Mouse (Mus musculus) cortical plate, adult 2 months (tissue): ENCODE measurements around the gene 3110082I17Rik.

Experiments
- CTCF ChIP-seq: fragments of 200-500 bp; IDR thresholded peaks from 2 replicates; pipeline ENCODE4 v1.5.1; 2011; ENCODE audit warnings: mild to moderate bottlenecking, control low read depth, low read length; ENCODE audit not compliant: insufficient read depth; ENCODE audit errors: extremely low read depth
- POLR2A ChIP-seq: fragments of 200-500 bp; IDR thresholded peaks from 2 replicates; pipeline ENCODE4 v1.6.1; 2011; ENCODE audit warnings: mild to moderate bottlenecking, low read length, control low read depth; ENCODE audit not compliant: insufficient read depth; ENCODE audit errors: extremely low read depth

DNA sequence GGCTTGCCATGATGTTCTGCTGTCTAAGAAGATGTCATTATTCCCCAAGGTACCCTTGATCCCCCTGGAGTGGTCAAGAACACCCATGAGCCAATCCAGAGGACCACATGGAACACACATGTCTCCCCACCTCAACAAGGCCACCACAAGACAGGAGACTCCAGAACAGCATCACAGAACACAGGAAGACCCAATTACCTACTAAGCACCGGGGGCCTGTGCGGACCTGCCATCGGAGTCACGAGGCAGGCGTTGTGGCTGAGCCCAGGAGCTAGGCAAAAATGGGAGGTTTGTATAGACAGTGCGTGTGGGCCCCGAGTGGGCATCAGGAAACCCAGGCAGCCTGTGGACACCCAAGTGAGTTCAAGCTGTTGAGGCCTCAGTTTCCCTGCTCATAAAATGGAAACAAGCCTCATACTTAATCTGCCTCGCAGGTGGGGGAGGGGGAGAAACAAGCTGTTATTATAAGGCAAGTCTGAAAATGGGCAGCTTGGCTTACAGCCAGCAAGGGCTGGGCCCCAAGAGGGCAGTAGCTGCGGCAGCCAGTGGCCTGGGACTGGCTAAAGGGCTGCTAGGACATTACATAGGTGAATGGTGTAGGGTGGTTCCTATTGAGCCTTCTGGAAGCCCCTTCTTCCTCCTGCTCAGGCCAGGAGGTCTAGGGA lies 136.9 kb downstream of the 3110082I17Rik start:
- TF ChIP-seq CTCF (no peak), POLR2A (no peak)
